Mouse (Mus musculus) heart, postnatal 0 days (tissue): ENCODE data around the gene Rpgrip1. TPM values are rescaled to one million over a fixed set of nuclear protein-coding genes. Genes with fewer than 3 reads are reported as not detected.

Experiments
- ATAC-seq: fragments of 200-750 bp; cut with Nextera tagmentation; 2 replicates; pipeline ENCODE4 v1.8.0; 2017; ENCODE audit warnings: low read depth, moderate number of reproducible peaks, moderate library complexity; ENCODE audit not compliant: insufficient read depth
- DNase-seq: peaks from one replicate; pipeline ENCODE4 v3.0.0-alpha.2; 2016; ENCODE audit warnings: low spot score
- H3K27ac ChIP-seq: fragments of 300-500 bp; sonication (generic); 2 replicates; pipeline ENCODE4 v1.5.1; 2014; ENCODE audit warnings: low read depth, mild to moderate bottlenecking
- H3K27me3 ChIP-seq: fragments of 300-500 bp; sonication (generic); 2 replicates; pipeline ENCODE4 v1.6.1; 2014; ENCODE audit warnings: low read length, mixed read lengths; ENCODE audit not compliant: control insufficient read depth, insufficient read depth
- H3K36me3 ChIP-seq: fragments of 300-500 bp; sonication (generic); replicated peaks from 2 replicates; pipeline ENCODE4 v1.6.1; 2014; ENCODE audit warnings: low read length, mixed read lengths; ENCODE audit not compliant: control insufficient read depth, insufficient read depth
- H3K4me1 ChIP-seq: fragments of 300-500 bp; sonication (generic); 2 replicates; pipeline ENCODE4 v1.6.1; 2014; ENCODE audit warnings: antibody characterized with exemption; ENCODE audit not compliant: control insufficient read depth, insufficient read depth
- H3K4me2 ChIP-seq: fragments of 300-500 bp; sonication (generic); 2 replicates; pipeline ENCODE4 v1.6.1; 2014; ENCODE audit warnings: low read depth, mild to moderate bottlenecking, low read length, moderate library complexity
- H3K4me3 ChIP-seq: fragments of 300-500 bp; sonication (generic); 2 replicates; pipeline ENCODE4 v1.5.1; 2014; ENCODE audit warnings: low read depth, low read length
- H3K9ac ChIP-seq: fragments of 300-500 bp; sonication (generic); replicated peaks from 2 replicates; pipeline ENCODE4 v1.6.1; 2014; ENCODE audit warnings: low read depth, low read length, mixed read lengths
- H3K9me3 ChIP-seq: fragments of 300-500 bp; sonication (generic); replicated peaks from 2 replicates; pipeline ENCODE4 v1.6.1; 2016; ENCODE audit warnings: low read length; ENCODE audit not compliant: control insufficient read depth
- CTCF ChIP-seq: IDR thresholded peaks from 2 replicates; pipeline ENCODE4 v1.5.1; 2016; ENCODE audit warnings: antibody characterized with exemption, control low read depth, low read depth
- EP300 ChIP-seq: IDR thresholded peaks from 2 replicates; pipeline ENCODE4 v1.6.1; 2016; ENCODE audit warnings: antibody characterized with exemption, low read depth
- WGBS: fragments of 180-500 bp; shearing (Covaris S2); extraction: QIAGEN DNeasy Blood & Tissue Kit; methylation state at CpG from one replicate; pipeline ENCODE4 v1.1.7; 2014; 5-methylcytosine and 5-hydroxymethylcytosine counted together
- polyA plus RNA-seq: library from polyadenylated mRNA; unstranded; fragments of >200 nt; fragmentation: Nextera tagmentation; extraction: Ambion mirVana; gene quantifications from 2 replicates; pipeline ENCODE4 v1.2.1, GENCODE M21; 2015
- total RNA-seq: library from RNA; depleted of rRNA; stranded (reverse); fragments of >200 nt; gene quantifications from 2 replicates; pipeline ENCODE4 v1.2.3, GENCODE M21; 2014; ENCODE audit warnings: low replicate concordance

The Rpgrip1 gene
- total and polyA plus RNA-seq, 2 experiments from 2014 or later: 0.08 to 23.5 TPM

DNA sequence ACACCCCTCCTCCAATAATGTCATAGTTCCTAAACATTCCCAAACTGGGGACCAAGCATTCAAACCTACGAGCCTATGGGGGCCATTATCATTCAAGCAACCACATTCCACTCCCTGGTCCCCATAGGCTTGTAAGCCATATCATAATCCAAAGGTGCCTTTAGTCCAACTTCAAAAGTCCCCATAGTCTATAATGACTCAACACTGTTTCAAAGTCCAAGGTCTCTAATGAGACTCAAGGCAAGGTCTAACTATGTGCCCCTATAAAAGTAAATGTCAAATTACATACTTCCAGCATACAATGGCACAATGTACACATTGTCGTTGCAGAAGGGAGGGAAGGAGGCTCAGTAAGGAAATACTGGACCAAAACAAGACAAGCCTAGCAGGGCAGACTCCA, 44.5 kb downstream of the Rpgrip1 start:
- H3K36me3 ChIP-seq: peaks cover 14% of the 10 kb centered on the region
- no peak overlapping the region for H3K27ac ChIP-seq
- no peak overlapping the region for H3K4me2 ChIP-seq
- ATAC-seq (no peak), DNase-seq (no peak)
- H3K9ac ChIP-seq: no peak overlapping the region
- no peak overlapping the region for H3K4me3 ChIP-seq
- TF ChIP-seq EP300 (no peak), CTCF (no peak)
- WGBS: 80% methylated on average over 2 of the region's 2 CpGs
- H3K4me1 ChIP-seq: no peaks in the 10 kb centered on the region
- no peaks in the 10 kb centered on the region for H3K27me3 ChIP-seq
- no peaks in the 10 kb centered on the region for H3K9me3 ChIP-seq

DNA sequence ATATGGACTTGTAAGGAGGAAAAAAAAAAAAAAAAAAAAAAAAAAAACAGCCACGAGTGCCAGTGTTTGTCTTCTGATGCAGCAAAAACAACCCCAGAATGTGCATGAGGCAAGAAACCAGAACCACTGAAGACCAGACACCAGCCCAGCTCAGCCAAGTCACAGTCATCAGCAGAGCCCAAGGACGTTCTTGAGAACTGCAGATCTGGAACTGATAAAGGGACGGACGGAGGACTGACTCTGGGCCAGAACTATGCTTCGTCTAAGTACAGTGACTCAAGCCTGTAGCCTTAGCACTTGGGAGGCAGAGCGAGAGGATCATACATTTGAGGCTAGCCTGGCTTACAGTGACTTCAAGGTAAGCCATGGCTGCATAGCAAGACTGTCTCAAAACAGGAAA, 50.4 kb downstream of the Rpgrip1 start:
- peaks cover 67% of the 10 kb centered on the region for H3K36me3 ChIP-seq
- no peak overlapping the region for H3K4me2 ChIP-seq
- ATAC-seq (no peak), DNase-seq (no peak)
- no peaks in the 10 kb centered on the region for H3K4me1 ChIP-seq
- H3K27me3 ChIP-seq: no peaks in the 10 kb centered on the region
- no peaks in the 10 kb centered on the region for H3K9me3 ChIP-seq
- no peak overlapping the region for H3K27ac ChIP-seq
- 68% methylated on average over 6 of the region's 6 CpGs for WGBS
- H3K9ac ChIP-seq: no peak overlapping the region
- H3K4me3 ChIP-seq: no peak overlapping the region
- TF ChIP-seq CTCF (no peak), EP300 (no peak)

DNA sequence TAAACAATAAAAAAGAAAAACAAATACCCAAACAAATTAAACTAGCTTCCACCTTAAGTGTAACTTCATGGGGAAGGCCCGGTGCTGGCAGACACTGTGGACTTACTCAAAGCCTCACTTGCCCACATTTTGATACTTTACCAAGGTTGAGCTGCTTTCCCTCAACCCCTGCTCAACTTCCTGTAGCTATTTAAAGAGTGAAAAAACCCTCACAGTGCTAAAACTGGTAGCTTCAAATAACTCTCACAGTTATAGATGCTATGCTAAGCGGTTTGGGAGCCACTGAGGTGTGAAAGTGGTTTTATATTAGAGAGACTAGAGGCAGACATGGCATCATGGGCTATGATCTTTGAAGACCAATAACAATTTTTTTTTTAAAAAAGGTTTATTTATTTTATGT, 56.1 kb downstream of the Rpgrip1 start:
- no peak for DNase-seq
- peaks cover 70% of the 10 kb centered on the region for H3K36me3 ChIP-seq
- ATAC-seq: no peak
- 83% methylated on average over 2 of the region's 2 CpGs for WGBS
- H3K9me3 ChIP-seq: no peaks in the 10 kb centered on the region
- H3K4me1 ChIP-seq: no peaks in the 10 kb centered on the region
- H3K4me2 ChIP-seq: no peak overlapping the region
- no peaks in the 10 kb centered on the region for H3K27me3 ChIP-seq
- H3K4me3 ChIP-seq: no peak overlapping the region
- no peak overlapping the region for H3K9ac ChIP-seq
- no peak for TF ChIP-seq EP300
- TF ChIP-seq CTCF: no peak
- no peak overlapping the region for H3K27ac ChIP-seq

DNA sequence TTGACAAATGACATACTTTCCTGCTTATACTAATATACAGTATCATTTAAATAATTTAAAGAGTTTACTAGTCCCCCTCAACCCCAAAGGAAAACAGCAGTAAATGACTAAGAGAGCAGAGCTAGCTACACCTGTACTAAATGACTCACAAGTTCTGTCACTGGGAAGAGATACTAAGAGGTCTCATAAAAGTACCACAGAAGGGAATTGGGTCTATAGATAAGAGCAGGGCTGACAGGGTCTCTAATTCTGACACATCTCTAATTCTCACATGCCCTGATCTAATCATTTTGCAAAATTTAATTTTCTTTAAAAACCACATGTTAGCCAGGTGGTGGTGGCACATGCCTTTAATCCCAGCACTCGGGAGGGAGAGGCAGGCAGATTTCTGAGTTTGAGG, 78.3 kb downstream of the Rpgrip1 start:
- no peaks in the 10 kb centered on the region for H3K9me3 ChIP-seq
- DNase-seq: no peak
- 0 out of 2 replicates have a peak, but pooled peaks cover 4% of the 10 kb centered on the region for H3K4me1 ChIP-seq
- 0 out of 2 replicates have a peak, but pooled peaks cover 5% of the 10 kb centered on the region for H3K36me3 ChIP-seq
- H3K4me3 ChIP-seq: no peak overlapping the region
- TF ChIP-seq CTCF (no peak), EP300 (no peak)
- ATAC-seq: no peak
- no peak overlapping the region for H3K4me2 ChIP-seq
- H3K9ac ChIP-seq: no peak overlapping the region
- 67% methylated on average over 1 of the region's 1 CpGs for WGBS
- no peak overlapping the region for H3K27ac ChIP-seq
- no peaks in the 10 kb centered on the region for H3K27me3 ChIP-seq

DNA sequence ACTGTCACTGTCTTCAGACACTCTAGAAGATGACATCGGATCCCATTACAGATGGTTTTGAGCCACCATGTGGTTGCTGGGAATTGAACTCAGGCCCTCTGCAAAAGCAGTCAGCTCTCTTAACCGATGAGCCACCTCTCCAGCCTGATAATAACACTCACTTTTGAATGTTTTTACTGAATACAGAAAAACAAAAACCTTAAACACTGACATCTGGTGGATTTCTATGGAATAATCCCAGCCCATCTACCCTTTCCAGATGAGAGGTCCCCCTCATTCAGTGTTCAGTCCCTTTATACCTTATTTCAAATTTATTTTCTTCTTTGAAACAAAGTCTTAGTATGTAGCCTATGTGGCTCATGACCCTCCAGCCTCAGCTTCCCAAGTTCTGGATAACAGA, 79.0 kb downstream of the Rpgrip1 start:
- no peak overlapping the region for H3K27ac ChIP-seq
- H3K4me2 ChIP-seq: no peak overlapping the region
- TF ChIP-seq CTCF: peak; percentile 14; the same call in 1 of the 2 replicates
- no peak for TF ChIP-seq EP300
- no peak overlapping the region for H3K9ac ChIP-seq
- WGBS: 75% methylated on average over 2 of the region's 2 CpGs
- no peaks in the 10 kb centered on the region for H3K27me3 ChIP-seq
- ATAC-seq (no peak), DNase-seq (no peak)
- H3K4me3 ChIP-seq: no peak overlapping the region
- no peaks in the 10 kb centered on the region for H3K9me3 ChIP-seq
- H3K36me3 ChIP-seq: 0 out of 2 replicates have a peak, but pooled peaks cover 5% of the 10 kb centered on the region
- 0 out of 2 replicates have a peak, but pooled peaks cover 4% of the 10 kb centered on the region for H3K4me1 ChIP-seq

DNA sequence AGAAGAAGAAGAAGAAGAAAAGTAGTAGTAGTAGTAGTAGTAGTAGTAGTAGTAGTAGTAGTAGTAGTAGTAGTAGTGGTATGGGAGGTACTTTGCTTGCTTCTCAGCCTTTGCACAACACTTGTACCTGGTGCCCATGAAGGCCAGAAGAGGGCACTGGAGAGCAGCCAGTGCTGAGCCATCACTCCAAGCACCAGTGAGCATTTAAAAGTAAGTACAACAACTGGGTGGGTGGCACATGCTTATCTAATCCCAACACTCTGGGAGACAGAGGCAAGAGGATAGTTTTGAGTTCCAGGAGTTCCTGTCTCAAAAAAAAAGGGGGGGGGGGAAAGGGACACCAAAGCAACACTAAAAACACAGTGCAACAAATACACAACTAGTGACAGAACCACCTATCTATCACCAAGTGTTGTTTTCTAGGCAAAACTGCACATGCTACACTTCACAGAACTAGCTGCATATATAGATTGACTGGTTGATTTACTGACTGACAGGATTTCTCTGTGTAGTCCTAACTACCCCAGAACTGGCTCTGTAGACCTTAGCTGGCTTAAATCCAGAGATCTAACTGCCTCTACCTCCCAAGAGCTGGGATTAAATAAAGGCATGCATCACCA, 80.3 kb downstream of the Rpgrip1 start:
- Histone ChIP-seq H3K27ac (no peak overlapping the region), H3K4me1 (0 out of 2 replicates have a peak, but pooled peaks cover 1% of the 10 kb centered on the region), H3K4me3 (no peak overlapping the region), H3K4me2 (no peak overlapping the region), H3K9me3 (no peaks in the 10 kb centered on the region), H3K27me3 (no peaks in the 10 kb centered on the region), H3K9ac (no peak overlapping the region), H3K36me3 (0 out of 2 replicates have a peak, but pooled peaks cover 5% of the 10 kb centered on the region)
- ATAC-seq (peak; percentile 49; the same call in 1 of the 2 replicates), DNase-seq (no peak)
- peak; percentile 57 for TF ChIP-seq CTCF
- TF ChIP-seq EP300: no peak
